Mouse (Mus musculus) G1E (cell line): ENCODE results near the gene Ctcf. TPM values are rescaled to one million over a fixed set of nuclear protein-coding genes. Genes with fewer than 3 reads are reported as not detected.

Experiments used
- ATAC-seq: 2 replicates; pipeline ENCODE4 v1.8.0; 2016; ENCODE audit warnings: mild to moderate bottlenecking; ENCODE audit not compliant: insufficient number of reproducible peaks, poor library complexity, low FRiP score, severe bottlenecking; ENCODE audit errors: extremely low read depth
- DNase-seq: peaks from one replicate; pipeline ENCODE4 v3.0.0; 2012; ENCODE audit warnings: low spot score
- H3K27me3 ChIP-seq: 2 replicates; pipeline ENCODE4 v1.6.1; 2012; ENCODE audit warnings: mild to moderate bottlenecking, low read length, inconsistent platforms; ENCODE audit not compliant: insufficient read depth
- H3K36me3 ChIP-seq: replicated peaks from 2 replicates; pipeline ENCODE3; 2012; ENCODE audit warnings: mild to moderate bottlenecking, inconsistent platforms
- H3K4me1 ChIP-seq: 2 replicates; pipeline ENCODE4 v1.6.1; 2012; ENCODE audit warnings: low read depth, low read length, inconsistent platforms, mixed read lengths; ENCODE audit not compliant: insufficient read depth
- H3K4me3 ChIP-seq: 2 replicates; pipeline ENCODE4 v1.5.1; 2012; ENCODE audit warnings: low read depth, mild to moderate bottlenecking, inconsistent platforms, low read length, moderate library complexity, mixed read lengths
- H3K9me3 ChIP-seq: replicated peaks from 2 replicates; pipeline ENCODE4 v1.6.1; 2012; ENCODE audit warnings: inconsistent platforms
- CTCF ChIP-seq: IDR thresholded peaks from 2 replicates; pipeline ENCODE4 v1.5.1; 2012; ENCODE audit warnings: low read depth, low read length, inconsistent platforms, mixed read lengths
- GATA1 ChIP-seq: IDR thresholded peaks from 2 replicates; pipeline ENCODE4 v1.6.1; 2012; ENCODE audit warnings: borderline replicate concordance, low read length, inconsistent platforms, mixed read lengths
- GATA2 ChIP-seq: IDR thresholded peaks from 2 replicates; pipeline ENCODE4 v1.6.1; 2012; ENCODE audit warnings: low read depth, low read length, inconsistent platforms, borderline replicate concordance
- POLR2AphosphoS5 ChIP-seq: IDR thresholded peaks from 2 replicates; pipeline ENCODE4 v1.6.1; 2012; ENCODE audit warnings: low read depth, low read length, inconsistent platforms; ENCODE audit not compliant: insufficient replicate concordance
- TAL1 ChIP-seq: conservative IDR thresholded peaks from 2 replicates; pipeline ENCODE4 v1.6.1; 2012; ENCODE audit warnings: low read depth, low read length, inconsistent platforms, mixed read lengths
- polyA plus RNA-seq: library from polyadenylated mRNA; stranded (reverse); fragments of >175 nt; gene quantifications from 2 replicates; pipeline ENCODE4 v1.2.3, GENCODE M21; 2012
- total RNA-seq, 2 experiments: library from RNA; stranded (forward) in 1 of 2; stranded (reverse) in 1 of 2; fragments of 200-1000 nt in 1 of 2; fragments of >200 nt in 1 of 2; fragmentation: Nextera tagmentation in 1 of 2; gene quantifications; 2 replicates each; pipeline ENCODE4 v1.2.3; 2014 to 2017

The Ctcf gene
- total and polyA plus RNA-seq, 3 experiments: 78.9 to 155 (median 133) TPM

DNA sequence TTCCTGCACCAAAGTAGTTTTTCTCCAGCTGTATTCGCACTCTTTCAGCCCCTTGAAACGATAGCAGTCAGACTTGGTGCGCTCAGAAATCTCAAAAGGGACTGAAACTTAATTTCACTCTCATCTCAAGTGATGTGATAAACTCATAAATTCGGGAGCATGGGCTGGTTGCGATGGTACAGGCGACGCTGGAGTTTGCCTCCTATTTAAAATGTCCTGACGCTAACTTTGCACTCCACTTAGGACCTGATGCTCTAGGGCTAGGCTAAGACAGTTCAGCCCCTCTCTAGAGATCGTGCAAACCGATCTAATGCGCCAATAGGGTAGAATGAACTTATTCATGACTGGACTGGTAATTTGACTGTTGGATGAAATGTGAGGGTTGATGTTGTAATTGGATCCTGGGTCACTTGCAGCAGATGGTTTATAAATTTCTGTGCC lies 1.3 kb downstream of the Ctcf start:
- H3K9me3 ChIP-seq: no peaks in the 10 kb centered on the region
- no peak for DNase-seq
- peaks cover 47% of the 10 kb centered on the region for H3K4me1 ChIP-seq
- ATAC-seq: no peak; the same call in 1 of the 2 replicates
- peaks cover 27% of the 10 kb centered on the region for H3K36me3 ChIP-seq
- no peak for TF ChIP-seq CTCF
- no peak for TF ChIP-seq POLR2AphosphoS5
- no peak for TF ChIP-seq GATA2
- TF ChIP-seq GATA1: no peak
- TF ChIP-seq TAL1: no peak
- peak overlapping the region; percentile 90 for H3K4me3 ChIP-seq
- no peaks in the 10 kb centered on the region for H3K27me3 ChIP-seq

DNA sequence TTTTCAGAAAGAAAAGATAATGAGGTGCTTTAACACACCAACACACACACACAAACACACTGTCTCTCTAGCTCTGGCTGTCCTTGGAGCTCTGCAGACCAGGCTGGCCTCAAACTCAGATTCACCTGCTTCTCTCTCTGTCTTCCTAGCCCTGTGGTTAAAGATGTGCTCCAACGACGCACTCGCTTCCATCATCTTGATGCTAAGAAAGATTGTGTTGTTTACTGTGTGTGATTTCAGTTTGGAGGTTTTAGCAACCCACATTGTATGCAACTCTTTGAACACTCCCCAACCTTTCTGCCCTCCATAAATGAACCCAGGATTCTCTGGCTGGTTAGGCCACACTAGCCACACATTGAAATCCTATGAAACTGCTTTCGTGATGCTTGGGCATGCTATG lies 2.1 kb downstream of the Ctcf start:
- TF ChIP-seq GATA2: no peak
- no peak for TF ChIP-seq TAL1
- TF ChIP-seq GATA1: no peak
- TF ChIP-seq POLR2AphosphoS5: no peak
- TF ChIP-seq CTCF: no peak
- Histone ChIP-seq H3K4me3 (peak overlapping the region; percentile 90; the same call in 1 of the 2 replicates), H3K4me1 (peaks cover 44% of the 10 kb centered on the region), H3K27me3 (no peaks in the 10 kb centered on the region), H3K36me3 (peaks cover 29% of the 10 kb centered on the region), H3K9me3 (no peaks in the 10 kb centered on the region)
- DNase-seq: no peak
- ATAC-seq: no peak

DNA sequence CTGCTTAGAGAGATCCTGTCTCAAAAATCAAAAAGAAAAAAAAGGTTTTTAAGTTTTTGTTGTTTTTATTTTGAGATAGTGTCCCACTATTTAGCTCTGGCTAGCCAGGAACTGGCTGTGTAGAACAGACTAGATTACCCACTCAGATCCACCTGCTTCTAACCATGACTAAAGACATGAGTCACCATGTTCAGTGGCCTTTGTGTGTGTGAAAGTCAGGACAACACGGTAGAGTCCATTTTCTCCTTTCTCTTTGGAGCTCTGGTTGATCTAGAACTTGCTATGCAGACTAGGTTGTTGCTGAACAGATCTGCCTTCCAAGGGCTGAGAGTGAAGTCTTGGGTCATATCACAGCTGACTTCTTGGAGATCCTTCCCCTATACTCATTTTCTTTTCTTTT lies 3.5 kb downstream of the Ctcf start:
- DNase-seq: no peak
- no peak for ATAC-seq
- peaks cover 39% of the 10 kb centered on the region for H3K4me1 ChIP-seq
- H3K27me3 ChIP-seq: no peaks in the 10 kb centered on the region
- H3K9me3 ChIP-seq: no peaks in the 10 kb centered on the region
- TF ChIP-seq GATA2: no peak
- TF ChIP-seq CTCF: no peak
- TF ChIP-seq POLR2AphosphoS5: no peak
- no peak for TF ChIP-seq GATA1
- no peak for TF ChIP-seq TAL1
- peaks cover 32% of the 10 kb centered on the region for H3K36me3 ChIP-seq
- no peak overlapping the region for H3K4me3 ChIP-seq

DNA sequence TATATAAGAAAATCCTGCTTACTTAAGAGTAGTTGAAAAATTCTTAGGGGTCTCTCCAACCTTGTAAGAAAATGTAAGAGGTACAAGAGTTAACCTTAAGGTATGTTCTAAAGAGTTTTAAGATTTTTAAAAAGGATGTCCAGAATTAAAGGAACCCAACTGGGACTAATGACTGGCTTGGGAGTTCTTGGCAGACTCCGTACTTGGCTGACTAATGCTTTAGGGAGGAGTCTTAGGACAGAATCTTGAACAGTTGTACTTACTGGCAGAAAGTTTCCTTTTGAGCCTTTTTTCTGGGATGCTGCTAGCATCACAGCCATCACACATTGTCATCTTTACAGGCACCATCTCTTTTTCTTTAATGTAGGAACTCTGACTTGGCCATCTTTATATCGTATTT lies 4.1 kb downstream of the Ctcf start:
- Histone ChIP-seq H3K4me3 (no peak overlapping the region), H3K4me1 (peaks cover 32% of the 10 kb centered on the region), H3K36me3 (peaks cover 37% of the 10 kb centered on the region), H3K27me3 (no peaks in the 10 kb centered on the region), H3K9me3 (no peaks in the 10 kb centered on the region)
- no peak for TF ChIP-seq GATA1
- TF ChIP-seq POLR2AphosphoS5: no peak
- TF ChIP-seq GATA2: no peak
- no peak for TF ChIP-seq TAL1
- no peak for DNase-seq
- no peak for ATAC-seq

DNA sequence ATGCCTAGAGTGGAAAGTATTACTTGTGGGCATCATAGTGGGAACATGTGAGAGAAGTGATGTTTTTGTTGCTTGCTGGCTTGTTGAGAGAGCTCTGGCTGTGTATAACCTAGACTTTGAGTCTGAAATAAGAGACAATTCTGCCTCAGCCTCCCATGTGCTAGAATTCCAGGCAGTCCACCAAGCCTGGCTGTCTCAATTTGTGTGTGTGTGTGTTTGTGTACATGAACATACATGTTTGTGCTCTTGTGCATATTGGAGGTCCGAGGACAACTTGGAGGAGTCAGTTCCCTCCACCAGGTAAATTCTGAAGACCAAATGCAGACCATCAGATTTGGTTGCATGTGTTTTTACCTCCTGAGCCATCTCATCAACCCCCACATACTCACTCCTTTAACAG lies 8.8 kb downstream of the Ctcf start:
- H3K36me3 ChIP-seq: peaks cover 59% of the 10 kb centered on the region
- H3K27me3 ChIP-seq: no peaks in the 10 kb centered on the region
- ATAC-seq (no peak), DNase-seq (no peak)
- H3K4me3 ChIP-seq: no peak overlapping the region
- H3K4me1 ChIP-seq: peaks cover 9% of the 10 kb centered on the region; the same call in 1 of the 2 replicates
- TF ChIP-seq GATA2 (no peak), GATA1 (no peak)
- no peaks in the 10 kb centered on the region for H3K9me3 ChIP-seq

DNA sequence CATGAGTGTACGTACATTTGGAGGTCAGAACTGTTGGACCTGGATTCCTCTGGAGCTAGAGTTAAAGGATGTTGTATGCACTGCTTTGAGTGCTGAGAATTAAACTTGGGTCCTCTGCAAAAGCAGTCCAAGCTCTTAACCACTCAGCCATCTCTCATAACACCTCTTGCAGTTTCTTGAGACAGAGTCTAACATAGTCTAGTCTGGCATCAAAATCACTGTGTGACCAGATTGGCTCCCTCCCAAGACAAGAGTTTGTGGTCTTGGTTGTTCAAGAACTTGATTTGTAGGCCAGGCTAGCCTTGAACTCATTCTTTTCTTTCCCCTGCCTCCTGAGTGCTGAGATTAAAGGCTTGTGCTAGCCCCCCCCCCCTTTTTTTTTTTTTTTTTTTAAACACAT lies 12.6 kb downstream of the Ctcf start:
- H3K36me3 ChIP-seq: peaks cover 77% of the 10 kb centered on the region
- ATAC-seq (no peak), DNase-seq (no peak)
- no peak for TF ChIP-seq TAL1
- no peak for TF ChIP-seq CTCF
- TF ChIP-seq GATA1: no peak
- TF ChIP-seq GATA2: no peak
- TF ChIP-seq POLR2AphosphoS5: no peak
- peaks cover 8% of the 10 kb centered on the region for H3K4me1 ChIP-seq
- no peaks in the 10 kb centered on the region for H3K9me3 ChIP-seq
- H3K4me3 ChIP-seq: no peak overlapping the region
- no peaks in the 10 kb centered on the region for H3K27me3 ChIP-seq

DNA sequence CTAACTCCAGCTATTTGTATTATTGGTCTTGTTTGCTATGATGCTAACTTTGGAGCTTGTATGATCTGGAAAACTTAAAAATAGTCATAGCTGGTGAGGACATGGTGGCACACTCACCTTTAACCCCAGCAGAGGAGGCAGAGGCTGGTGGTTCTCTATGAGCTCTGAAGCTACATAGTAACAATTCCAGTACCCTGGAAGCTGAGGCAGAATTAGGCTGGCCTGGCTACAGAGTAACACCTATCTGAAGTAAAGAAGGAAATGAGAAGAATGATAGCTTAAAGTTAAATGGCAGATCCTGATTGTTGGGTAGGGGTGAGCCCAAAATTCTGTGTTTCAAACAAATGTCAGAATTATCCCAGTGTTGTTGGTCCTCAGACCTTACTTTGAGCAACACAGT lies 21.3 kb downstream of the Ctcf start:
- no peaks in the 10 kb centered on the region for H3K9me3 ChIP-seq
- H3K4me3 ChIP-seq: no peak overlapping the region
- no peaks in the 10 kb centered on the region for H3K27me3 ChIP-seq
- no peaks in the 10 kb centered on the region for H3K4me1 ChIP-seq
- DNase-seq (no peak), ATAC-seq (no peak)
- TF ChIP-seq TAL1 (no peak), POLR2AphosphoS5 (no peak), GATA1 (no peak), GATA2 (no peak), CTCF (no peak)
- peaks cover 67% of the 10 kb centered on the region for H3K36me3 ChIP-seq
